Mouse (Mus musculus): ENCODE measurements at regions not wholly inside any gene's neighbourhood (a gene's known extent, or its start where the extent isn't known, plus 50 kb on each side); places are given as distances from the start of the nearest gene placed in this dataset.

DNA sequence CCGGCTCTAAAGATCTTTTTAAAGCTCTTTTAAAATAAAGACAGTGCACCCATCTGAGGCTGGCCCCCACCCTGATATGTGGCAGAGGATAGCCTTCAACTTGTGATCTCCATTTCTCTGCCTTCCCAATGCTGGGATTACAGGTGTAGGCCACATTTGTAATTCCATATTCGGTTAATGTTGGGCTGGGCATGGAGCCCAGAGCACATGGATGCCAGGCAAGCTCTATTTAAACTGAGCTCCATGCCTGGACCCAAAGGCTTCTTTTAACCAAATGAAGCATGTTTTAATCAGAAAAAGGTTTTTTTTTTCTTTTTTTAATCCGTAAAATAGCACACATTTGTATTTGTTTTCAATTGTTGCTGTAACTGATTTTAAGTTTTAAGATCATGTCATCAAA is 82.2 kb upstream of the Eif4g2 start:
- no peak for DNase-seq

DNA sequence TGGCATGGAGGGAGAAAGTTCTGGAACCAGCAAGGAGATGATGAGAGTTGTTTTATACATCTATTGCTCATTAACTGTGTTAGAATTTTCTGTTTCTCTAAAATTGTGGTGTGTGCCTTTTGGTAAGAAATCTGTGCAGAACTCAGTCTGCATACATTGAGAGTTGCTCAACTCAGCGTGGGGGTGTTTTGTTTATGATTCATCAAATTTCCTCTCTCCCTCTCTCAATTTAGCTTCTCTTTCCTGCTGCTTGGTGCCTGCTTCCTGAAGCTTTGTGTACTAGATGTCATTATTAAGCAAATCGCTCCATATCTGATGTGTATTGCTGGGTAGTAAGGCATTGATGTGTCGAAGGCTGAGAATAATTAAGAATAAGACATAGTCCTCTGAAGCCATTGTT is 81.4 kb upstream of the Eif4g2 start:
- no peak for DNase-seq

- DNase-seq = no peak
Observed at GRCm38 (mm10) chr7:111163861-111164260, 81.0 kb upstream of the Eif4g2 start.

GRCm38 (mm10) chr7:111163321-111163720 is 80.5 kb upstream of the Eif4g2 start:
- no peak for DNase-seq

DNA sequence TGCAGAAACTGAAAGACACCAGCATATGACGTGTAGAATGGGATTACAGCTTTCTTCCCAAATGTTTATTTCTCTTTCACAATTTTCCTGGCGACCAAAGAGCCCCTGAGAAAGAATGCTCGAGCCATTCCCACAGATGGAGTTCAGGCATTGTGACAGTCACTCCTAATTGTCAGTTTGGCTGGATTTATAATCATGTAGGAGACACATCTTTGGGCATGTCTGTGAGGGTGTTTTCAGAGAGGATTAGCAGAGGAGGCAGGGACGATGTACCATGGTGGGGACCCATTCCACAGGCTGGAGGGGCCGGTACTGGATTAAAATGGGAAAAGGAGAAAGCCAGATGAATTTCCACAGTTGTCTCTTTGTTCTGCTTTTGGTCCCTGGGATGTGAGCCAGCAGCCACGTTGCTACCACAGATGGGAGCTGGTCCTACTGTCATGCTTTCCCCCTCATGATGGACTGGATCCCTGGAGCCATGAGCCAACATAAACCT is 76.0 kb upstream of the Eif4g2 start:
- DNase-seq = no peak

DNA sequence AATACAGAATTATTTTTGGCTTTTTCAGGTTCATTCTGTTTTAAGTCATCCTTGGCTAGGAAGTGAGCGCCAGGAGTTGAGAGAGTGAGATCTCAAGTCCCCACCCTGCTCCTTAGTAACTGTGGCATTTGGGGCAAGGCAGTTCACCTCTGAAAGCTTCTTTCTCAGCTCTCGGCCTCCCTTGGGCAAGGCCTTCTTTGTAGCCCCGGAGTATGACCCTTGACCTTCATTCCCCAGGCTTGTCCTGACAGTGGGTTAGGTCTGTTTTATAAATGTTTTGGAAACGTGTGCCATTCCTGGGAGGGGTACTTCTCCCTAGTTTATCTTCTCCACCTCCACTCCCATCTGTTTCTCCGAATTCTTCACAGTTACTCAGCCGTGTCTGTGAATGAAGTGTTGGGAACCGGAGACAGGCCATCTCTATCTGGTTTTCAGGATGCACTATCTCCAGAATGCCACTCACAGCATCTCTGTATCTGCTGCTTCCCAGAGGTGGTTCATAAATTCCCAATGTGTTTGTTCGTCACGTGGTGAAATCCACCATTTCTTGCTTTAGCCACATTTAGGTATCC is 75.0 kb upstream of the Eif4g2 start:
- no peak for DNase-seq

GRCm38 (mm10) chr7:111157287-111157686 is 74.5 kb upstream of the Eif4g2 start:
- no peak for DNase-seq

DNA sequence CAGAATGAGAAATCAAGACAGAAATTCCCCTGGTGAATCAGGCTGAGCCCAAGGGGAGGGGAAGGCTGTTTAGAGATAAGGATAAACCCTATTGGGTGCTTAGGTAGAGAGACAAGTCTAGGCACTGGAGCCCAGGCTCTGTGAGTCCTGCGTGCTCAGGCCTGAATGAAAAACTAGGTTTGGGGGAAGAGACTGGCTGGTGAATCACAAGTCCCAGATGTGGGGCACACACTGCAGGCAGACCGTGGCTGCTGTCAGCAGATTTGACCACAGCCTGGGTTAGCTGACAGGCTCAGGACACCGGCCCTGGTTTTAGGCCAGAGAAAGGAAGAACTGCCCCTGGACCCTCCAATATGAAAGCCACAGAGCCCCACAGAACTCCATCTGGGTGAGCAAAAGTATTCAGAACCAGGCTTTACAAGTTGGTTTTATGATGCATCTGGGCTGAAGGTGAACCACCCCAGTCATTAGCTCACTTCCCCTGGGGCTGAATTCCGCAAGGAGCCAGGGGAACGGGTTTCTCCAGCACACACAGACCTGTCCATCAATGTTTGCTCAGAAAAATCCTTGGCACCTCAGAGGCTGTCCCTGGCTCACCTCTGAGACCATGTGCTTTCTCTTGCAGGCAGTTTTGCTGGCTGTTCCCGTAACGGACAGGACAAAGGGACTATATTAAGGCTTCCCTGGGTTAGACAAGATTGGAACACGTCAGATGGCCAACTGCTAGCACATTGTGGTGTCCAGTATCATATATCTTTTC is 73.8 kb upstream of the Eif4g2 start:
- DNase-seq = no peak

- no peak for DNase-seq
Observed at GRCm38 (mm10) chr7:111155995-111156394, 73.2 kb upstream of the Eif4g2 start.

DNA sequence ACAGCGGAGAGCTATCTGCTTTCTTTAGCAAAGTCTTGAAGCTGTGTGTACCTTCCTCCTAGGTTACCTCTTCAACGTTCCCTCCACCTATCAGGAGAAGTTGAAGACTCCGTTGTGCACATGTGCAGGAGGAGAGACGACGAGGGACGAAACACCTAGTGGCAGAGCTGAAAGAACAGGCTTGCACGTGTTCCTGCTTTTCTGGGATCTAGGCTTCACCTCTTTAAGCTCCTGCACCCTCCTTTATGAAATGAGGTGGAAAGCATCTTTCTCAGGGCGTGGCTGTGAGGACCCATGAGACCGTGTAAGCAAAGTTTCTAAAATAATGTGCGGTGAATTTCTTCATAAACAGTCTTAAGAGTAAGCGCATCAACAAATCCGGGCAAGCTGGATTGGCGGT is 71.4 kb upstream of the Eif4g2 start:
- no peak for DNase-seq

GRCm38 (mm10) chr7:111150540-111150939 is 67.7 kb upstream of the Eif4g2 start:
- DNase-seq = no peak

- DNase-seq = no peak
Observed at GRCm38 (mm10) chr7:111150115-111150514, 67.3 kb upstream of the Eif4g2 start.

DNA sequence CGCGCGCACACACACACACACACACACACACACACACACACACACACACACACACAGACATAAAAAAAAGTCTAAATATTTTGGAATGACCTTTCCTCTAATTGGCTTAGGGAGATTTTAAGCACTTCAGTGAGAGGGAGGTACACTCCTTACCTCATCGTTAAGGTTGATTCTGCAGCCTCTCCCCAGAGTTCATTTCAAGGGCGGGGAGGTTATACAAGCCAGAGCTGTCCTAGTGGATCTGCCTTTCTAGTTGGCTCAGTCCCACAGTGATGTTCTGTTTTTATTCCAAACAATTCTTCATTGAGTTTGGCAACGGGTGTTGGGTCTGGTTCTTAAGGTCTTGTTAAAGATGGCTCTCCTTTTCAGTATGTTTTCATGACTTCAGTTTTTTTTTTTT is 64.8 kb upstream of the Eif4g2 start:
- no peak for DNase-seq

DNA sequence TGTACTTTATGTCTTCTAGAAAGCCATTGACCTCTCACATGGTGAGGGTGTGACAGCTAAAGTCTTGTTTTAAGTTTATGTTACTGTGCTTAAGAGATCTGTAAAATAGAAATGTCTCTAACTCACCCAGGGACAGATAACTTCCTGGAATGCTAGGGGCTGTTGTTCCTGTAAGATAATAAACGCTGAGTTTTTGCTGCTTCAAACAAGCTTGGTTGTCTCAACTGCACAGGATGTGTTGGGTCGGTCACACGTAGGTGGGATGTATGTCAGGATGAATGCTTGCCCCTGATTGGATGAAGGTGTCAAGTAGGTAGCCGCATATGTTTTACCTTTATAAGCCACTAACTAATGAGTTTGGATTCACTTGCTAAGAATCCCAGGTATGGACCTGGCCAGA is 63.8 kb upstream of the Eif4g2 start:
- DNase-seq = no peak

- DNase-seq = no peak
Observed at GRCm38 (mm10) chr7:111144216-111144615, 61.4 kb upstream of the Eif4g2 start.

DNA sequence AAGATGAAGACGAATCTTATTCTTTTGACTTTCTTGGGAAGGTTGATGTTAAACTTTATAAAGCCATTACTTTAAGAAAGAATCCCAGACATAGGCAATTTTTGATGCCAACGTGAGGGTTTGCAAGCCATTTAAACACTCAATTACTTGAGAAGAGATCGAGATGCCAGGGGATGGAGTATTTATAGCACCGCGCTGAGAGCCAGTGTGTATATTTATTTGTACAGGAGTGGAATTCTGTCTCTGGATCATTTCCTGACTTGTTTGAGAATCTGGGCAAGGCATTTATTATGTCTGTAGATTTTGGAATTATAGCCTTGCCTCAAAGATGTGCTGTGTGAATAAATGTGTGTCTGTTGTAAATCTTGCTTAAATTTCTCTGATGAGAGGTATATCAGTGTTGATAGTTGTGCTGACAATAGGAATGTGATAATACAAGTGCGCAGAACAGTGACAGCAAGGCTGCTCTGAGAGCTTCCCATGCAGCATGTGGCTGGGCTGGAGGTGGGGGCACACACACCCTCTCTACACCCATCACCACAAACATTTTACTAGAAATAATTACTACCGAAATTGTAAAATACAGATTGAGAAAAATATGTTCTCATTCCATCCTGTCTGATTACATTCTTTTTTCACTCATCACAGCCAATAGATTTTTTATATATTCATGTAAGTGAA is 58.6 kb upstream of the Eif4g2 start:
- no peak for DNase-seq

DNA sequence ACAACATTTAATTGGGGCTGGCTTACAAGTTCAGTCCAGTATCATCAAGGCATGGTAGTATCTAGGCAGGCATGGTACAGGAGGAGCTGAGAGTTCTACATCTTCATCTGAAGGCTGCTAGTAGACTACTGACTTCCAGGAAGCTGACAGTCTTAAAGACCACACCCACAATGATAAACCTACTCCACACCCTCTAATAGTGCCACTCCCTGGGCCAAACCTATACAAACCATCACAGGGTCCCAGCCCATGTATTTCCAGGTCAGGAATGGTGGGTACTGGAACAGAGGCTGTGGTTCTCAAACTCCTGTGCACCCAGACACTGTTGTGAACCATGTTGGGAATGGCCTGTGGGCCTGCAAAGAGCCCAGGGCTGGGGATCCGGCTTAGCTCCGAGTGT is 55.2 kb upstream of the Eif4g2 start:
- DNase-seq = no peak

DNA sequence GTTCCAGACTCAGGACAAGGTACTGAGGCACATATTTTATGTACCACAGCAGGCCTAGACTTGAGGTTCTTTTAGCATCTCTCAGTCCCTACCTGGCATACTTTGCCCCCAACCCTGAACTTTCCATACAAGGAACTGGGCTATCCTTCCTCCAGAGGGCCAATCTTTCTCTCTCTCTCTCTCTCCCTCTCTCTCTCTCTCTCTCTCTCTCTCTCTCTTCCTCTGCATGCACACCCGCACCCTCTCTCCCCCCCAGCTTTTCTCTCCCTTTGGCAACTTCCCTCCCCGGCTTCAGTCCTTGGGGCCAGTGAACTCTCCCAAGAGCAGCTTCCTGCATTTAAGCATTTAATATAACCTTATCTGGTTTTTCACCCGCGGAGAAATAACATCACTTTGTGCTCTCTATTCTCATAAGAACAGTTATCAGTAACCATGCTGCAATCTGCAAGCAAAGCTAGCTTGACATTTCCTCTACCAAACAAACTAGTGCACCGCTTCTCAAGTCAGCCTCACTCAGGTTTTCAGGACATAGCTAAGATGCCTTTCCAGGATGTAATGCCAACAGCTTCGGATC is 53.3 kb upstream of the Eif4g2 start:
- no peak for DNase-seq

DNA sequence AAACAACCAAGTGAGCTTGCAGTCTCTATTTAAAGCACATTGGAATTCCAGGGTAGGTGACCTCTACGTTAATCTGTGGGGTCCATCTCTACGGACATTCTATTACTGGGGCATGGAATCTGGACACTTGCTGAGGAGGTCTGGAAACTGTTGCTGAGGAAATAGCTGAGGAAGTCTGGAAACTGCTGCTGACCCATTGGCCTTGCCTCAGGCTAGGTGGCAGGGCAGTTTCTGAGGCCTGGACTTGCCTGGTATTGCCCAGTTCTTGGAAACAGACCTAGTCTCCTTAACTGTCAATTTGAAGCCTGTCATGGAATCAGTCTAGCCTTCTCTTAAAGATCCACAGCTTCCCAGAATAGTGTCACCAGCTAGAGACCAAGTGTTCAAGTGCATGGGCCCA is 51.7 kb upstream of the Eif4g2 start:
- no peak for DNase-seq
